Mouse (Mus musculus) lung, embryonic 16.5 days (tissue): ENCODE results near the gene Ptprt. TPM values are rescaled to one million over a fixed set of nuclear protein-coding genes. Genes with fewer than 3 reads are reported as not detected.
"Not testable (repeated sequence)": the region's sequence is repeated elsewhere in the genome, so short reads cannot be mapped to it uniquely, and the experiment has no call there.

ENCODE experiments used
- ATAC-seq: fragments of 200-750 bp; cut with Nextera tagmentation; 2 replicates; pipeline ENCODE4 v1.8.0; 2017; ENCODE audit warnings: low read depth, mild to moderate bottlenecking, moderate library complexity
- H3K27ac ChIP-seq: fragments of 300-500 bp; sonication (generic); 2 replicates; pipeline ENCODE4 v1.5.1; 2014; ENCODE audit warnings: mild to moderate bottlenecking, control low read depth, low read length
- H3K27me3 ChIP-seq: fragments of 300-500 bp; sonication (generic); 2 replicates; pipeline ENCODE4 v1.6.1; 2014; ENCODE audit warnings: low read depth, low read length, mixed read lengths; ENCODE audit not compliant: control insufficient read depth, insufficient read depth
- H3K36me3 ChIP-seq: fragments of 300-500 bp; sonication (generic); 2 replicates; pipeline ENCODE4 v1.6.1; 2014; ENCODE audit warnings: low read length; ENCODE audit not compliant: control insufficient read depth, insufficient read depth
- H3K4me1 ChIP-seq: fragments of 300-500 bp; sonication (generic); replicated peaks from 2 replicates; pipeline ENCODE4 v1.6.1; 2014; ENCODE audit warnings: low read length, mixed read lengths; ENCODE audit not compliant: control insufficient read depth, insufficient read depth
- H3K4me2 ChIP-seq: fragments of 300-500 bp; sonication (generic); 2 replicates; pipeline ENCODE4 v1.6.1; 2014; ENCODE audit warnings: low read depth, low read length, control low read depth
- H3K4me3 ChIP-seq: fragments of 300-500 bp; sonication (generic); 2 replicates; pipeline ENCODE4 v1.5.1; 2014; ENCODE audit warnings: mild to moderate bottlenecking, low read length, control low read depth
- H3K9ac ChIP-seq: fragments of 300-500 bp; sonication (generic); 2 replicates; pipeline ENCODE4 v1.6.1; 2014; ENCODE audit warnings: low read length, control low read depth
- H3K9me3 ChIP-seq: fragments of 300-500 bp; sonication (generic); 2 replicates; pipeline ENCODE4 v1.6.1; 2016; ENCODE audit warnings: low read length; ENCODE audit not compliant: control insufficient read depth
- WGBS: fragments of 180-500 bp; shearing (Covaris S2); extraction: QIAGEN DNeasy Blood & Tissue Kit; methylation state at CpG from one replicate; pipeline ENCODE4 v1.1.7; 2014; 5-methylcytosine and 5-hydroxymethylcytosine counted together
- polyA plus RNA-seq: library from polyadenylated mRNA; unstranded; fragments of >200 nt; fragmentation: Nextera tagmentation; extraction: Ambion mirVana; gene quantifications from 2 replicates; pipeline ENCODE4 v1.2.1, GENCODE M21; 2015

The Ptprt gene
- polyA plus RNA-seq, 1 experiment from 2014 or later: 0.62 TPM

GRCm38 (mm10) chr2:161513256-161513655 lies 1147.7 kb downstream of the Ptprt start:
- Histone ChIP-seq H3K4me2 (no peak overlapping the region), H3K4me3 (no peak overlapping the region), H3K36me3 (no peaks in the 10 kb centered on the region), H3K4me1 (0 out of 2 replicates have a peak, but pooled peaks cover 2% of the 10 kb centered on the region), H3K27me3 (no peaks in the 10 kb centered on the region), H3K9ac (no peak overlapping the region), H3K9me3 (no peaks in the 10 kb centered on the region), H3K27ac (no peak overlapping the region)
- ATAC-seq: no peak
- WGBS: 90% methylated on average over 1 of the region's 1 CpGs

GRCm38 (mm10) chr2:161511880-161512570 lies 1148.9 kb downstream of the Ptprt start:
- ATAC-seq: peak; percentile 67
- not testable (repeated sequence) for H3K4me2 ChIP-seq, H3K9me3 ChIP-seq, H3K4me1 ChIP-seq, H3K4me3 ChIP-seq, H3K36me3 ChIP-seq, H3K27ac ChIP-seq, H3K9ac ChIP-seq, H3K27me3 ChIP-seq
- WGBS: 21% methylated on average over 5 of the region's 15 CpGs

- Histone ChIP-seq H3K9me3 (no peaks in the 10 kb centered on the region), H3K9ac (peak overlapping the region; percentile 8; the same call in 1 of the 2 replicates), H3K4me1 (0 out of 2 replicates have a peak, but pooled peaks cover 2% of the 10 kb centered on the region), H3K4me3 (peak overlapping the region; percentile 34), H3K27ac (no peak overlapping the region), H3K36me3 (no peaks in the 10 kb centered on the region), H3K27me3 (no peaks in the 10 kb centered on the region), H3K4me2 (peak overlapping the region; percentile 48)
- WGBS: 25% methylated on average over 8 of the region's 8 CpGs
- no peak for ATAC-seq
Measured at GRCm38 (mm10) chr2:161511101-161511759, 1149.7 kb downstream of the Ptprt start.

GRCm38 (mm10) chr2:161499097-161499899 lies 1161.6 kb downstream of the Ptprt start:
- Histone ChIP-seq H3K9ac (no peak overlapping the region), H3K36me3 (no peaks in the 10 kb centered on the region), H3K27ac (no peak overlapping the region), H3K4me2 (peak overlapping the region; percentile 48), H3K4me1 (no peaks in the 10 kb centered on the region), H3K9me3 (no peaks in the 10 kb centered on the region), H3K27me3 (no peaks in the 10 kb centered on the region), H3K4me3 (peak overlapping the region; percentile 3; the same call in 1 of the 2 replicates)
- ATAC-seq: no peak
- 7% methylated on average over 13 of the region's 13 CpGs for WGBS

GRCm38 (mm10) chr2:161498449-161499096 lies 1162.4 kb downstream of the Ptprt start:
- no peak overlapping the region for H3K27ac ChIP-seq
- H3K9me3 ChIP-seq: no peaks in the 10 kb centered on the region
- WGBS: 19% methylated on average over 13 of the region's 13 CpGs
- no peaks in the 10 kb centered on the region for H3K36me3 ChIP-seq
- no peak overlapping the region for H3K9ac ChIP-seq
- H3K4me1 ChIP-seq: no peaks in the 10 kb centered on the region
- H3K4me2 ChIP-seq: peak overlapping the region; percentile 48
- no peaks in the 10 kb centered on the region for H3K27me3 ChIP-seq
- no peak for ATAC-seq
- H3K4me3 ChIP-seq: peak overlapping the region; percentile 3; the same call in 1 of the 2 replicates

- WGBS: 85% methylated on average over 1 of the region's 1 CpGs
- no peak for ATAC-seq
Measured at GRCm38 (mm10) chr2:161481741-161482140, 1179.2 kb downstream of the Ptprt start.

GRCm38 (mm10) chr2:161480445-161480844 lies 1180.5 kb downstream of the Ptprt start:
- no peak overlapping the region for H3K4me2 ChIP-seq
- H3K4me3 ChIP-seq: no peak overlapping the region
- H3K9me3 ChIP-seq: no peaks in the 10 kb centered on the region
- no peak overlapping the region for H3K27ac ChIP-seq
- no peak for ATAC-seq
- no peaks in the 10 kb centered on the region for H3K36me3 ChIP-seq
- no peaks in the 10 kb centered on the region for H3K4me1 ChIP-seq
- no peak overlapping the region for H3K9ac ChIP-seq
- H3K27me3 ChIP-seq: no peaks in the 10 kb centered on the region

More at GRCm38 (mm10) chr2:161481741-161482140, 1179.2 kb downstream of the Ptprt start:
- no peaks in the 10 kb centered on the region for H3K27me3 ChIP-seq
- H3K9ac ChIP-seq: no peak overlapping the region
- no peak overlapping the region for H3K4me3 ChIP-seq
- no peak overlapping the region for H3K4me2 ChIP-seq
- no peaks in the 10 kb centered on the region for H3K9me3 ChIP-seq
- no peaks in the 10 kb centered on the region for H3K36me3 ChIP-seq
- H3K4me1 ChIP-seq: no peaks in the 10 kb centered on the region
- H3K27ac ChIP-seq: no peak overlapping the region
